Mouse (Mus musculus): ENCODE data around the gene Il18bp. TPM values are rescaled to one million over a fixed set of nuclear protein-coding genes. Genes with fewer than 3 reads are reported as not detected.
"Not testable (repeated sequence)": the region's sequence is repeated elsewhere in the genome, so short reads cannot be mapped to it uniquely, and the experiment has no call there.

The Il18bp gene
- polyA plus RNA-seq, 1 experiment from 2014 or later: 3.2 TPM

DNA sequence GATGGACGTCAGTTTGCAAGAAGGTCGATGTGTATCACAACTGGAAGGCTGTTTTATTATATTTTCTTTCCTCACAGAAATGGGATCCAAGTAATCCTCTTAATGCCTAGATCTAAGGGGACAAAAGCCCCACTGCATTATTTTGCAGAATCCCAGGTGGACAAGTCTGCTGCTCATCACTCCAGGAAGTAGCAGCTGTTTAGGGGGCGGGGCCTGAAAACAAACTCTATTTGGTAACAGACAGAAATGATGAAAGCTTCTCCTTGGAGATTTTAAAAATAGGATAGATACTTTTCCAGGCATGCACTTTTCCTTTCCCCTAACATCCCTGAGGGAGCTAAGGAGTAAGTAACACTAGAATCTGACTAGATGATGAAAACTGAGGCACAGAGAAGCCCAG is 18.8 kb upstream of the Il18bp start:
- Histone ChIP-seq H3K27ac (ENCODE audit: low read length) (no peak overlapping the region), H3K9me3 (replicated peaks; ENCODE audit: control insufficient read depth, low read length) (no peaks in the 10 kb centered on the region), H3K4me3 (ENCODE audit: low read length) (no peak overlapping the region), H3K9ac (ENCODE audit: low read length) (no peak overlapping the region), H3K4me2 (ENCODE audit: low read depth, low read length) (no peak overlapping the region), H3K4me1 (ENCODE audit: control insufficient read depth, insufficient read depth, low read length) (no peaks in the 10 kb centered on the region), H3K27me3 (ENCODE audit: control insufficient read depth, insufficient read depth, low read length) (no peaks in the 10 kb centered on the region), H3K36me3 (ENCODE audit: control insufficient read depth, insufficient read depth) (peaks cover 39% of the 10 kb centered on the region)
- ATAC-seq (replicated peaks; ENCODE audit: extremely low read depth, insufficient read depth, low FRiP score): no peak
- 91% methylated on average over 3 of the region's 3 CpGs for WGBS

- WGBS: 75% methylated on average over 2 of the region's 2 CpGs
- no peak overlapping the region for H3K4me2 ChIP-seq (ENCODE audit: low read depth, low read length)
Measured at GRCm38 (mm10) chr7:102035534-102035933, 17.0 kb upstream of the Il18bp start.

GRCm38 (mm10) chr7:102034904-102035303 is 16.4 kb upstream of the Il18bp start:
- Histone ChIP-seq H3K9me3 (replicated peaks; ENCODE audit: control insufficient read depth, low read length) (no peaks in the 10 kb centered on the region), H3K27ac (ENCODE audit: low read length) (no peak overlapping the region), H3K4me3 (ENCODE audit: low read length) (no peak overlapping the region), H3K27me3 (ENCODE audit: control insufficient read depth, insufficient read depth, low read length) (no peaks in the 10 kb centered on the region), H3K4me1 (ENCODE audit: control insufficient read depth, insufficient read depth, low read length) (no peaks in the 10 kb centered on the region), H3K36me3 (ENCODE audit: control insufficient read depth, insufficient read depth) (peaks cover 35% of the 10 kb centered on the region), H3K4me2 (ENCODE audit: low read depth, low read length) (no peak overlapping the region), H3K9ac (ENCODE audit: low read length) (no peak overlapping the region)
- WGBS: 97% methylated on average over 1 of the region's 1 CpGs
- ATAC-seq (replicated peaks; ENCODE audit: extremely low read depth, insufficient read depth, low FRiP score): no peak

More at GRCm38 (mm10) chr7:102035534-102035933, 17.0 kb upstream of the Il18bp start:
- Histone ChIP-seq H3K36me3 (ENCODE audit: control insufficient read depth, insufficient read depth) (peaks cover 33% of the 10 kb centered on the region), H3K27ac (ENCODE audit: low read length) (no peak overlapping the region), H3K9ac (ENCODE audit: low read length) (no peak overlapping the region), H3K4me3 (ENCODE audit: low read length) (no peak overlapping the region), H3K4me1 (ENCODE audit: control insufficient read depth, insufficient read depth, low read length) (no peaks in the 10 kb centered on the region), H3K27me3 (ENCODE audit: control insufficient read depth, insufficient read depth, low read length) (no peaks in the 10 kb centered on the region), H3K9me3 (replicated peaks; ENCODE audit: control insufficient read depth, low read length) (no peaks in the 10 kb centered on the region)
- ATAC-seq (replicated peaks; ENCODE audit: extremely low read depth, insufficient read depth, low FRiP score): no peak

DNA sequence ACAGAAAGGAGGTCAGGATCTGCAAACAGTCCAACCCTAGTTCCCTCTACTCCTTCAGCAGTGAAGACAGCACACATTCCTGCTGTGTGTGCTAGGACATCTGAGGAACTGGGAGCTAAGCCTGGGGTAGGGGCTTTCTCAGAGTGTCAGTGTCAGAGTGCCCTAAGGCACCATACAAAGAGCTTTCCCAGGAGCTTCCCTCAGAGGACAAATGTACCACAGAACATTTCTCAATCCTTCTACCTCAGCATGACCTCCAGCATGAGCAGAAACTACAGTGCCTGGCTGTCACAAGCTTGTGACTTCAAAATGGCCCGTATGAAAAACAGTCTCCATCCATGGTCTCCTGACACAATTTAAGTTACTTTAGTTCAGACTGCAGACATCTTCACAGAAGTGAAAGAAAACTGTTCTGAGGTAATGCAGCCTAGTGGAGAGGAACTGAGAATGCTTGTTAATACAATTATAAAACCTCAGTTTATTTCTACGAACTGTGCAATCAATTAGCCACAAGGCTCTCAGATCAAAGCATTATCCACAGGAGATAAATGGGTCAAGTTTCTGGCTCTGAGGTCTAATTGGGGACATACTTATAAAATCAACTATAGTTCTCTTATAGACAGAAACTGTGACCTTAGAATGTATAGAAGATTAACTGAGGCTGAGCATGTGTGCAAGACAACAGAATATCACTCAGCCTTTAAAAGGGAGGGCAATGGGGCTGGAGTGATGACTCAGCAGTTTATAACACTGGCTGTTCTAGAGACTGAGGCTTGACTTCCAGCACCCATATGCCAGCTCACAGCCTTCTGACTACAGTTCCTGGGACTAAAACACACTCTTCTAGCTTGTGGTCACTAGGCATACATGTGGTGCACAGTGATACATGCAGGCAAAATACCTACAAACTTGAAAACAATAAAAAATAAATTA is 7.0 kb upstream of the Il18bp start:
- Histone ChIP-seq H3K27ac (ENCODE audit: low read length) (no peak overlapping the region), H3K36me3 (ENCODE audit: control insufficient read depth, insufficient read depth) (peaks cover 40% of the 10 kb centered on the region), H3K4me3 (ENCODE audit: low read length) (no peak overlapping the region), H3K4me2 (ENCODE audit: low read depth, low read length) (no peak overlapping the region), H3K4me1 (ENCODE audit: control insufficient read depth, insufficient read depth, low read length) (no peaks in the 10 kb centered on the region), H3K9ac (ENCODE audit: low read length) (no peak overlapping the region), H3K27me3 (ENCODE audit: control insufficient read depth, insufficient read depth, low read length) (no peaks in the 10 kb centered on the region), H3K9me3 (replicated peaks; ENCODE audit: control insufficient read depth, low read length) (no peaks in the 10 kb centered on the region)
- WGBS: 90% methylated on average over 2 of the region's 2 CpGs
- ATAC-seq (replicated peaks; ENCODE audit: extremely low read depth, insufficient read depth, low FRiP score): no peak

DNA sequence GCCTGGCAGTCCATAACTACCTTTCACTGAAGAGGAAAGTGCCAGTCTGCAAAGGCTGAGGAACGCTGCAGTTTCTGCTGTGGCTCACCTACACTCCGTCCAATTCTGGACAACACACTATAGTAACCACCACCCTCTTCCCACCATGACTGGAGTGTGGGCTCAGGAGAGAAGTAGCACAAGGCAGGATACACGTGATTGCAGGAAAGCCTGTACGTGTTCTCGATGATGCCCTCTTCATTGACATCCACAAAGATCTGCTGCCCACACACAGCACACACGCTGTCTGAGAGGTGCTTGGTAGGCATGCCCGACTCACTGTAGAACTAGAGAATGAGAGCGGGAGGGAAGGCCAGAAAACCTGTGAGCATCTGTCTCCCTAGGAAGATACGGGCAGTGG is 5.3 kb upstream of the Il18bp start:
- no peak overlapping the region for H3K4me3 ChIP-seq (ENCODE audit: low read length)
- H3K4me1 ChIP-seq (ENCODE audit: control insufficient read depth, insufficient read depth, low read length): no peaks in the 10 kb centered on the region
- H3K9ac ChIP-seq (ENCODE audit: low read length): no peak overlapping the region
- no peak for ATAC-seq (replicated peaks; ENCODE audit: extremely low read depth, insufficient read depth, low FRiP score)
- H3K27ac ChIP-seq (ENCODE audit: low read length): no peak overlapping the region
- H3K4me2 ChIP-seq (ENCODE audit: low read depth, low read length): no peak overlapping the region
- 91% methylated on average over 9 of the region's 9 CpGs for WGBS
- H3K27me3 ChIP-seq (ENCODE audit: control insufficient read depth, insufficient read depth, low read length): no peaks in the 10 kb centered on the region
- no peaks in the 10 kb centered on the region for H3K9me3 ChIP-seq (replicated peaks; ENCODE audit: control insufficient read depth, low read length)
- peaks cover 37% of the 10 kb centered on the region for H3K36me3 ChIP-seq (ENCODE audit: control insufficient read depth, insufficient read depth)

DNA sequence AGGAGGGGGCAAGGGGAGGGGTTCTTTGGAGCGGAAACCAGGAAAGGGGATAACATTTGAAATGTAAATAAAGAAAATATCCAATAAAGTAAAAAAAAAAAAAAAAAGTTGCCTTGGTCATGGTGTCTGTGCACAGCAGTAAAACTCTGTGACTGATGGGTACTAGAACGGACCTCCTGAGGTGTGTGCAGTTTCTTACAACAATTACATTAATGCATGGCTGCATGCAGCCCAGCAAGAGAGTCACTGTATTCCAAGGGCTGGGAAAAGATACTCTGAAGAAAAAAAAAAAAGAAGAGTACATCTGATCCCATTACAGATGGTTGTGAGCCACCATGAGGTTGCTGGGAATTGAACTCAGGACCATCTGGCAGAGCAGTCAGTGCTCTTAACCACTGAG is 2.4 kb upstream of the Il18bp start:
- not testable (repeated sequence) for H3K9me3 ChIP-seq (replicated peaks; ENCODE audit: control insufficient read depth, low read length); H3K4me2 ChIP-seq (ENCODE audit: low read depth, low read length); ATAC-seq (replicated peaks; ENCODE audit: extremely low read depth, insufficient read depth, low FRiP score); H3K4me3 ChIP-seq (ENCODE audit: low read length); H3K27me3 ChIP-seq (ENCODE audit: control insufficient read depth, insufficient read depth, low read length); H3K27ac ChIP-seq (ENCODE audit: low read length); H3K9ac ChIP-seq (ENCODE audit: low read length)
- Histone ChIP-seq H3K36me3 (ENCODE audit: control insufficient read depth, insufficient read depth) (peaks cover 31% of the 10 kb centered on the region), H3K4me1 (ENCODE audit: control insufficient read depth, insufficient read depth, low read length) (peaks cover 15% of the 10 kb centered on the region)
- WGBS: 91% methylated on average over 2 of the region's 2 CpGs

GRCm38 (mm10) chr7:102019362-102019761 is 872 bp upstream of the Il18bp start:
- Histone ChIP-seq H3K9ac (ENCODE audit: low read length) (no peak overlapping the region), H3K36me3 (ENCODE audit: control insufficient read depth, insufficient read depth) (peaks cover 45% of the 10 kb centered on the region), H3K27me3 (ENCODE audit: control insufficient read depth, insufficient read depth, low read length) (no peaks in the 10 kb centered on the region), H3K9me3 (replicated peaks; ENCODE audit: control insufficient read depth, low read length) (no peaks in the 10 kb centered on the region), H3K4me1 (ENCODE audit: control insufficient read depth, insufficient read depth, low read length) (peaks cover 15% of the 10 kb centered on the region), H3K4me2 (ENCODE audit: low read depth, low read length) (no peak overlapping the region), H3K4me3 (ENCODE audit: low read length) (no peak overlapping the region), H3K27ac (ENCODE audit: low read length) (no peak overlapping the region)
- ATAC-seq (replicated peaks; ENCODE audit: extremely low read depth, insufficient read depth, low FRiP score): no peak
- WGBS: 54% methylated on average over 3 of the region's 3 CpGs

GRCm38 (mm10) chr7:102018034-102018433 is 456 bp downstream of the Il18bp start:
- no peaks in the 10 kb centered on the region for H3K9me3 ChIP-seq (replicated peaks; ENCODE audit: control insufficient read depth, low read length)
- H3K36me3 ChIP-seq (ENCODE audit: control insufficient read depth, insufficient read depth): peaks cover 51% of the 10 kb centered on the region
- WGBS: 50% methylated on average over 7 of the region's 7 CpGs
- no peak overlapping the region for H3K4me3 ChIP-seq (ENCODE audit: low read length)
- peak overlapping the region; percentile 60 for H3K27ac ChIP-seq (ENCODE audit: low read length)
- peak overlapping the region; percentile 27; the same call in 1 of the 2 replicates for H3K4me2 ChIP-seq (ENCODE audit: low read depth, low read length)
- no peaks in the 10 kb centered on the region for H3K27me3 ChIP-seq (ENCODE audit: control insufficient read depth, insufficient read depth, low read length)
- H3K9ac ChIP-seq (ENCODE audit: low read length): no peak overlapping the region
- H3K4me1 ChIP-seq (ENCODE audit: control insufficient read depth, insufficient read depth, low read length): peaks cover 15% of the 10 kb centered on the region
- ATAC-seq (replicated peaks; ENCODE audit: extremely low read depth, insufficient read depth, low FRiP score): no peak

DNA sequence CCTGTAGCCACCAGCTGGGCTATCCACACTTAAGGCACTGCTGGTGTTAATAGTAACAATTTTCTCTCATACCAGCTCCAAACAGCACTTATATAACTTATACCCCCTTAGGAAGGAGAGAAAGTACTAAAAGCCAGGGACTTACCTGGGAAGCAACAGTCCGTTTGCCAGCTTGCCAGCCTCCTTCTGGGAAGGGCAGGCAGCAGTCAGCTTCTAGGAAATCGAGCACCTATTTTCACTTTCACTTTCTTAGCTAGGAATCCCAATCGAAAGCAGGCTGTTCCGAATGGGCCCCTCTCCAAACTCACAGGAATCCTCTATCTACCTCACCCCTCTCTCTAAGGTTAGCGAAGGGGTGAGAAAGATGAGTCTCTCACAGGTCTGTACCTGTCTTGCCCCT is 1.0 kb downstream of the Il18bp start:
- Histone ChIP-seq H3K36me3 (ENCODE audit: control insufficient read depth, insufficient read depth) (peaks cover 51% of the 10 kb centered on the region), H3K9ac (ENCODE audit: low read length) (peak overlapping the region; percentile 53; the same call in 1 of the 2 replicates), H3K4me3 (ENCODE audit: low read length) (peak overlapping the region; percentile 15; the same call in 1 of the 2 replicates), H3K4me1 (ENCODE audit: control insufficient read depth, insufficient read depth, low read length) (peaks cover 15% of the 10 kb centered on the region), H3K4me2 (ENCODE audit: low read depth, low read length) (peak overlapping the region; percentile 27), H3K27me3 (ENCODE audit: control insufficient read depth, insufficient read depth, low read length) (no peaks in the 10 kb centered on the region), H3K9me3 (replicated peaks; ENCODE audit: control insufficient read depth, low read length) (no peaks in the 10 kb centered on the region), H3K27ac (ENCODE audit: low read length) (peak overlapping the region; percentile 60)
- ATAC-seq (replicated peaks; ENCODE audit: extremely low read depth, insufficient read depth, low FRiP score): no peak
- WGBS: 71% methylated on average over 5 of the region's 5 CpGs
